Mouse (Mus musculus) G1E (cell line): ENCODE results near the gene Dync1i1. TPM values are rescaled to one million over a fixed set of nuclear protein-coding genes. Genes with fewer than 3 reads are reported as not detected.

ENCODE experiments used
- ATAC-seq: 2 replicates; pipeline ENCODE4 v1.8.0; 2016; ENCODE audit warnings: mild to moderate bottlenecking; ENCODE audit not compliant: insufficient number of reproducible peaks, poor library complexity, low FRiP score, severe bottlenecking; ENCODE audit errors: extremely low read depth
- DNase-seq: peaks from one replicate; pipeline ENCODE4 v3.0.0; 2012; ENCODE audit warnings: low spot score
- H3K27me3 ChIP-seq: 2 replicates; pipeline ENCODE4 v1.6.1; 2012; ENCODE audit warnings: mild to moderate bottlenecking, low read length, inconsistent platforms; ENCODE audit not compliant: insufficient read depth
- H3K36me3 ChIP-seq: replicated peaks from 2 replicates; pipeline ENCODE3; 2012; ENCODE audit warnings: mild to moderate bottlenecking, inconsistent platforms
- H3K4me1 ChIP-seq: 2 replicates; pipeline ENCODE4 v1.6.1; 2012; ENCODE audit warnings: low read depth, low read length, inconsistent platforms, mixed read lengths; ENCODE audit not compliant: insufficient read depth
- H3K4me3 ChIP-seq: 2 replicates; pipeline ENCODE4 v1.5.1; 2012; ENCODE audit warnings: low read depth, mild to moderate bottlenecking, inconsistent platforms, low read length, moderate library complexity, mixed read lengths
- H3K9me3 ChIP-seq: replicated peaks from 2 replicates; pipeline ENCODE4 v1.6.1; 2012; ENCODE audit warnings: inconsistent platforms
- CTCF ChIP-seq: IDR thresholded peaks from 2 replicates; pipeline ENCODE4 v1.5.1; 2012; ENCODE audit warnings: low read depth, low read length, inconsistent platforms, mixed read lengths
- GATA1 ChIP-seq: IDR thresholded peaks from 2 replicates; pipeline ENCODE4 v1.6.1; 2012; ENCODE audit warnings: borderline replicate concordance, low read length, inconsistent platforms, mixed read lengths
- GATA2 ChIP-seq: IDR thresholded peaks from 2 replicates; pipeline ENCODE4 v1.6.1; 2012; ENCODE audit warnings: low read depth, low read length, inconsistent platforms, borderline replicate concordance
- POLR2AphosphoS5 ChIP-seq: IDR thresholded peaks from 2 replicates; pipeline ENCODE4 v1.6.1; 2012; ENCODE audit warnings: low read depth, low read length, inconsistent platforms; ENCODE audit not compliant: insufficient replicate concordance
- TAL1 ChIP-seq: conservative IDR thresholded peaks from 2 replicates; pipeline ENCODE4 v1.6.1; 2012; ENCODE audit warnings: low read depth, low read length, inconsistent platforms, mixed read lengths
- polyA plus RNA-seq: library from polyadenylated mRNA; stranded (reverse); fragments of >175 nt; gene quantifications from 2 replicates; pipeline ENCODE4 v1.2.3, GENCODE M21; 2012
- total RNA-seq, 2 experiments: library from RNA; stranded (forward) in 1 of 2; stranded (reverse) in 1 of 2; fragments of 200-1000 nt in 1 of 2; fragments of >200 nt in 1 of 2; fragmentation: Nextera tagmentation in 1 of 2; gene quantifications; 2 replicates each; pipeline ENCODE4 v1.2.3; 2014 to 2017

The Dync1i1 gene
- total and polyA plus RNA-seq, 3 experiments: 0.33 TPM; not detected in 2

DNA sequence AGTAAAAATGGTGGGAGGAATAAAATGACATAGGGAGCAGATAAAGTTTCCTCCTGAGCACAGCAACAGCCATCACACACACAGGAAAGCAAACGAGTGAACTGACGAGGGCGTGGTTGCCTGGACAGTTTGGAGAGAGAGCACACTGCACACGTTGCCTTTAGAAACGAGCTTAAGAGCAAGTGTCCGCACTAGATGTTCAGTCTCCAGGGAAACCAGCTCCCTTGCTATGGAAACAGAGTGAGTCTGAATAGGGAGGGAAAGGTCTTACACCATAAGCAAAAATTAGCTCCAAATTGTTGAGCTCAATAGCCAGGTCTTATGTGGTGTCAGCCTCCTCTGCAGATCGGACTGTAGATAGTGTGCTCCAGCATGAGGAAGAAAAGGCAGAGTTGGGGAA is 65.2 kb downstream of the Dync1i1 start:
- Histone ChIP-seq H3K4me1 (no peaks in the 10 kb centered on the region), H3K9me3 (no peaks in the 10 kb centered on the region), H3K27me3 (no peaks in the 10 kb centered on the region), H3K36me3 (no peaks in the 10 kb centered on the region), H3K4me3 (no peak overlapping the region)
- ATAC-seq: no peak
- no peak for DNase-seq
- no peak for TF ChIP-seq CTCF
- TF ChIP-seq GATA2: no peak
- no peak for TF ChIP-seq POLR2AphosphoS5
- TF ChIP-seq GATA1: no peak
- TF ChIP-seq TAL1: no peak

DNA sequence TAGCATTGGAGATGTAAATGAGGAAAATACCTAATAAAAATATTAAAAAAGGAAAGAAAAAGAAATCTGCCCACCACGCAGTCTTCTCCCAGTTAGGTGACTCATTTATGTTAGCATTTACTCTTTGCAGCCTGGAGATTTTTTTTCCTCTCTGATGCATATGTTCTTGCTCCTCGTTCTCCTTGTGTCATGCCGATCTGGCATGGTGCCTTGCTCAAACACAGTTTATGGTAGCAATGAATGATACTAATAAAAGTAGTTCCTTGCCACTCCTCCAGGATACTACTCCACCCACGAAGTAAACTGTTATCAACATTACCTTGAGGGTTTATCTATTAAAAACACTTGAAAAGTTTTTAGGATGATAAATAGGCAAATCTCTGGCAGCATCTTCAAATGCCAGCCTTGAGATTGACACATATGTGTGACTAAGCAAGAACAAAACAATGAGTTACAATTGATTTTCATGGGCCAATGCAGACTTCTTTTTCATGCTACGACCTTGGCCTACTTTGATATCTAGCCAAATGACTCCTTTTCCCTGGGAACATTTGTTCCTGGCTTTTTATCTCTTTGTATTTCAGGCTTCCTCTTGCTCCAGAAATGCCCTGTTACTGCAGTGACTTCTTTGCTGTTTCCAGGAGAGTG is 68.8 kb downstream of the Dync1i1 start:
- Histone ChIP-seq H3K27me3 (no peaks in the 10 kb centered on the region), H3K36me3 (no peaks in the 10 kb centered on the region), H3K9me3 (no peaks in the 10 kb centered on the region), H3K4me3 (no peak overlapping the region), H3K4me1 (no peaks in the 10 kb centered on the region)
- DNase-seq (no peak), ATAC-seq (no peak)
- TF ChIP-seq TAL1 (no peak), CTCF (no peak), POLR2AphosphoS5 (no peak), GATA2 (no peak)

DNA sequence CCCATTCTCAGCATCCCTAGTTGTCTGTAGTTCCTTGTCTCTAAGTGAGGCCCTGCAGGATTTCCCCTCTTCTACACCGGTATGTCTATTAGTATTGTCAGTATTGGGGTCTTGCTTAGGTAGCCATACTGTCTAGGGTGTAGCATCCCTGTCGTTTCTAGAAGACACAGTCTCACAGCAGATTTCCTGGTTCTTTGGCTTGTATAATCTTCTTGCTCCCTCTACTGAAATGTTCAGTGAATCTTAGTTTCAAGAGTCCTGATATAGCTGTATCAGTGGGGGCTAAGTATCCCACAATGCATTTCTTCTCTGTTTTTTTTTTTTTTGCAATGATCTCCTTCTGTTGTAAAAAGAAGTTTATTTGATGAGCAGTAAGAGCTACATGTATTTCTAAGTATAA is 69.9 kb downstream of the Dync1i1 start:
- no peak overlapping the region for H3K4me3 ChIP-seq
- no peaks in the 10 kb centered on the region for H3K27me3 ChIP-seq
- H3K9me3 ChIP-seq: no peaks in the 10 kb centered on the region
- no peak for DNase-seq
- no peak for ATAC-seq
- no peaks in the 10 kb centered on the region for H3K36me3 ChIP-seq
- H3K4me1 ChIP-seq: no peaks in the 10 kb centered on the region
- TF ChIP-seq CTCF (no peak), TAL1 (no peak), POLR2AphosphoS5 (no peak), GATA1 (no peak), GATA2 (no peak)

DNA sequence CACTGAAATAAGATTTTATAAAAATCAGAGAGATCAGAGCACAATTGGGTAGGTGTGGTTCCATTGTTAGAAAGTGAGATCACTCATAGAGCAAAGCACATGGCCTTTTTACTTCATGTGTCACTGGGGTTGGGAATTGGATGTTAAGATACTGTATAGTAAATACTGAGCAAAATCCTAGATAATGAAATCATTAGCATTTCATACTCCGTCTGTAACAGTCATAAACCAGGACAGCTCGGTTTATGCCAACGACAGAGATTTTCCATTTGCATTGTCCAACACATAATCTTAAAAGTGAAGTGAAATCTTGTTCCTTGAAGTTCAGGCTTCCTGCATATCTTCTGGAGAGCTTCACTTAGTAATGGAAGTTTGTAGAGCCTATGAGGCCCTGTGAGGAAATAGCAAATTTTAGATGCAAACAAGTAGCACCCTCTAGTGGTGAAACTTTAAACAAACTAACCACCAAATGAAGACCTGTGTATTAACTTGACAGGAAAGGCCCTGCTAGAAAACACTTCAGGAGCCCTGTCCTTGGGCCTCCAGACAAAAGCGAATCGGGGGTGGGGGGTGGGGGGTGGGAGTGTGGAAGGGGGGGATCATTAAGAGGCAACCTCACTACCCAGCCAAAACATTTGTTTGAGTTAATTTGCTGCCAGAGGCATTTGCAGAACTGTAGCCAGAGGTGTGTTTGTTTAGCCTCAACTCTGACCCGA is 76.8 kb downstream of the Dync1i1 start:
- 0 out of 2 replicates have a peak, but pooled peaks have one; percentile 19 for TF ChIP-seq CTCF
- TF ChIP-seq POLR2AphosphoS5: no peak
- Histone ChIP-seq H3K27me3 (no peaks in the 10 kb centered on the region), H3K9me3 (no peaks in the 10 kb centered on the region), H3K4me3 (no peak overlapping the region), H3K36me3 (no peaks in the 10 kb centered on the region), H3K4me1 (no peaks in the 10 kb centered on the region)
- DNase-seq (peak; percentile 4), ATAC-seq (no peak)

DNA sequence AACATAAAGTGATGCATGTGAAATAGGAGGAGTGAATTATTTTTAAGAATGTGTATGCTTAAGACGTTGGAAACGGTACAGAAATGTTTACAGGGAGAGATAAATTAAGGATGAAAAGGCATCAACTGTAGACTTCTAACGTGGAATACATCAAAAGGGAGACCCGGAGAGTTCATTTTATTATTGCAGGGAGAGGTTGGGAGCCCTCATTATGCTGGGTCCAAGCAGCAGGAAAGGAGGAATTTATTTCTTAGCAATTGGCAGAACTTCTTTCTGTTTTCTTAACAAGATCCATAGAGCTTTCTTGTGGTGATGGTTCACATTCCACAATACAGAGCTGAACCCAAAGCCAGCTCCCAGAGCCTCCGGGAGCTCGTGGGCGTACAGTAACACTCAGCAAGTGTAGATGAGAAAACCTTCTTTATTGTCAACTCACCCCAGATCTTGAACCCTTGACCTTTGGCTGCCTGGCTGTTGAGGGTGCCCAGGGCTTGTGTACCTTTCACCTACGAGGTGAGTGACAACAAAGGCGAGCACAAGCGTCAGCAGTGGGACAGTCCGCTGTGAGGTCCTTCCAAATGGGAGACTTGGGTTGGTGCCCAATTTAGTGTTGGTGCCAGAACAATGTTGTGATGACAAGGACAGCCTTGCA is 77.5 kb downstream of the Dync1i1 start:
- H3K36me3 ChIP-seq: no peaks in the 10 kb centered on the region
- no peaks in the 10 kb centered on the region for H3K9me3 ChIP-seq
- H3K27me3 ChIP-seq: no peaks in the 10 kb centered on the region
- no peak for TF ChIP-seq TAL1
- no peak for TF ChIP-seq GATA1
- no peak for TF ChIP-seq CTCF
- TF ChIP-seq GATA2: no peak
- TF ChIP-seq POLR2AphosphoS5: no peak
- no peaks in the 10 kb centered on the region for H3K4me1 ChIP-seq
- no peak overlapping the region for H3K4me3 ChIP-seq
- DNase-seq (no peak), ATAC-seq (no peak)

DNA sequence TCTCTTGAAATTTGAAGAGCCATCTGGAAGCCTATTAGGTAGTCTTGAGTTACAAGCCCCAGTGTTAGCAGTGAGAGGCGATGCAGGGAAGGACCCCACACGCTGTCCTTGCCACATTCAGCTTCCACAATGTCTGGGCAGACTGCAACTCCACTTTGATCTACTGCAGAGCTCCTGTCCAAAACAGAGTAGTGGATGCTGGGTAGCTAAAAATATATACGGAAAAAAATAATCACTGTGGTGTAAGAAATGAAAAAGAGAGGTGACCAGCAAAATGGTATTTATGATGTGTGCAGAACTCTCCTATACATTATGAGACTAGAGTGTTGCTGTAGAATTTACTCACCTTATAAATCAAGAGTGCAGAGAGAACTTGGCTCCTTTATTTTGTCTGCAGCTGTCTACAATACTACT is 82.6 kb downstream of the Dync1i1 start:
- no peaks in the 10 kb centered on the region for H3K36me3 ChIP-seq
- no peaks in the 10 kb centered on the region for H3K4me1 ChIP-seq
- no peaks in the 10 kb centered on the region for H3K9me3 ChIP-seq
- H3K27me3 ChIP-seq: no peaks in the 10 kb centered on the region
- DNase-seq (no peak), ATAC-seq (no peak)
- no peak overlapping the region for H3K4me3 ChIP-seq
- no peak for TF ChIP-seq GATA2
- no peak for TF ChIP-seq POLR2AphosphoS5
- TF ChIP-seq TAL1: no peak
